Mouse (Mus musculus): ENCODE results near the gene Dtymk. TPM values are rescaled to one million over a fixed set of nuclear protein-coding genes. Genes with fewer than 3 reads are reported as not detected.

Gene Dtymk
- polyA plus RNA-seq, 1 experiment from 2014 or later, result 78.9 TPM

DNA sequence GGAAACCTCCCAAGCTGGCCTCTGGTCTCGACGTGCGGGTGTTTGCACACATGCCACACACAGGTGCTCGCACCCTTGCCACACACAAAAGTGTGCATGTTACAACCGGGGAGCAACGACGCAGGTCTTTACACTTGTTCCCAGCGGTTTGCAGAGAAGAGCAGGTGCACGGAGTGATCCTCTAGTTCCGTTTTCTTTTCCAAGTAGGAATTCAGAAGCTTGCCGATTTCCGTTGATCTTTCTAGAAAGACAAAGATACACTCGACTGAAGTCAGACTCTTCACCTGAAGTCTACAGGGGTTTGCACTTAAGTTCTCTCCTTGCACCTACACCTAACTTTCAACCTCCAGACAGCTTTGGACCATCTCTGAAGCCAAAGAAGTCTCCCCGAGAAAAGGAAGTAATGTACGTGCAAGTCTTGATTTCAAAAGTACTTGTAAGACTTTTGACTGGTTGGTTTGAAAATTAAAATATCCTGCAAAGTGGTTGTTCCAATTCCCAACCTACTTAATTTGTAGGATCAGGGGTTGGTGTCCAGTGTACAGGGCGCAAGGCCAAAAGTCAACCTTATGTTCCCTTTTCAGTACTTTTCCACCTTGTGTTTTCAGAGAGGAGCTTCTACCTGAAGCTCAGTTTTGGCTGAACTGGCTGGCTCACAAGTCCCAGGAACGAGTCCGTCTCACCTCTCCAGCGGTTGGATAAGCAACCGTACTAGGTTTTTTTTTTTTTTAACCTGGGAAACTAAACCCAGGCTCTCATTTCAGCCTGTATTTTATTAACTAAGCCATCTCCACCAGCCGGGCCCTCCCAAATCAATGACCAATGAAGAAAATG lies 847 bp downstream of the Dtymk start:
- Histone ChIP-seq H3K9ac (replicated peaks) (peak overlapping the region; percentile 69), H3K4me3 (ENCODE audit: low read depth, low read length) (peak overlapping the region; percentile 65), H3K9me3 (ENCODE audit: low read length) (no peaks in the 10 kb centered on the region), H3K4me1 (ENCODE audit: insufficient read depth) (peaks cover 36% of the 10 kb centered on the region), H3K27me3 (ENCODE audit: insufficient read depth, low read length) (no peaks in the 10 kb centered on the region), H3K36me3 (replicated peaks; ENCODE audit: insufficient read depth, low read length) (peaks cover 18% of the 10 kb centered on the region), H3K4me2 (ENCODE audit: low read depth, low read length) (peak overlapping the region; percentile 93), H3K27ac (ENCODE audit: low read depth) (peak overlapping the region; percentile 99)
- 58% methylated on average over 21 of the region's 21 CpGs for WGBS (ENCODE audit: insufficient replicate concordance)
- 0 out of 2 replicates have a peak, but pooled peaks have one; percentile 16 for TF ChIP-seq EP300 (IDR thresholded peaks at IDR 0.05; ENCODE audit: low read depth)
- no peak for TF ChIP-seq CTCF (IDR thresholded peaks at IDR 0.05; ENCODE audit: low read depth)
- ATAC-seq (no peak), DNase-seq (no peak)

DNA sequence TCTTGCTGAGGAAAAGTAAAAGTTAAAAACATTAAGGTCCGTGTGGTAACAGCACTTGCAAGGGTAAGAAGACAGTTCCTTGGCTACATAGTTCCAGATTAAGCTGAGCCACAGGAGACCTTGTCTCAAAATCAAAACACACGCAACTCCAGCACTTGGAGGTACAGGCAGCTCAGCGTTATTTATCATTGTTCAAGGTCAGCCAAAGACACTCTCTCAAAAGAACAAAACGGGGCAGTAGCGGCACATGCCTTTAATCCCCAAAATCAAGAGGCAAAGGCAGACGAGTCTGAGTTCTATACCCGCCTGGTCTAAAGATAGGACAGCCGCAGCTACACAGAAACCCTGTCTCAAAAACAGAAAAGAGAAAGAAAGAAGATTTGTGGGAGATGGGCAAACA lies 5.8 kb downstream of the Dtymk start:
- no peak overlapping the region for H3K4me2 ChIP-seq (ENCODE audit: low read depth, low read length)
- no peak for TF ChIP-seq EP300 (IDR thresholded peaks at IDR 0.05; ENCODE audit: low read depth)
- TF ChIP-seq CTCF (IDR thresholded peaks at IDR 0.05; ENCODE audit: low read depth), result no peak
- H3K27me3 ChIP-seq (ENCODE audit: insufficient read depth, low read length), result no peaks in the 10 kb centered on the region
- H3K9ac ChIP-seq (replicated peaks), result no peak overlapping the region
- no peak overlapping the region for H3K27ac ChIP-seq (ENCODE audit: low read depth)
- peaks cover 2% of the 10 kb centered on the region for H3K4me1 ChIP-seq (ENCODE audit: insufficient read depth)
- 80% methylated on average over 8 of the region's 8 CpGs for WGBS (ENCODE audit: insufficient replicate concordance)
- H3K4me3 ChIP-seq (ENCODE audit: low read depth, low read length), result no peak overlapping the region
- DNase-seq, result no peak
- H3K36me3 ChIP-seq (replicated peaks; ENCODE audit: insufficient read depth, low read length), result peaks cover 47% of the 10 kb centered on the region
- no peaks in the 10 kb centered on the region for H3K9me3 ChIP-seq (ENCODE audit: low read length)
- no peak for ATAC-seq

DNA sequence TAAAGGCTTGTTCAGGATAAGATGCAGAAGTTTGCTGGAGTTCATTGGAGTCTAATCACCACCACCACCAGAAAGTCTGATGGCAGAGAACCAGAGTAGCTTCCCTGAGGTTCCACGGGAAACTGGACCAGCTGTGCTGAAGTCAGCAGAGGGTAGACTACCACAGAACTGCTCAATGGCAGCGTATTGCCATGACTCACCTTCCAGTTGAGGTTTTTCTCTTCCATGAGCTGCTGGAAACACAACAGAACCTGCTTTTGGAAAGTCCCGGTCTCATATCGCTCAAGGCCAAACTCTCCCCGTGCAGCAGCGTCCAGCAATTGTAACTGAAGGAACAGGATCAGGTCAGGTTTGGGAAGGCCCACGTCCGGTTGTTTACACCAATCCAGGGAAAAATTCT lies 7.2 kb downstream of the Dtymk start:
- Histone ChIP-seq H3K4me2 (ENCODE audit: low read depth, low read length) (no peak overlapping the region), H3K9me3 (ENCODE audit: low read length) (no peaks in the 10 kb centered on the region), H3K4me3 (ENCODE audit: low read depth, low read length) (no peak overlapping the region), H3K36me3 (replicated peaks; ENCODE audit: insufficient read depth, low read length) (peaks cover 57% of the 10 kb centered on the region), H3K27me3 (ENCODE audit: insufficient read depth, low read length) (no peaks in the 10 kb centered on the region), H3K27ac (ENCODE audit: low read depth) (no peak overlapping the region), H3K4me1 (ENCODE audit: insufficient read depth) (no peaks in the 10 kb centered on the region), H3K9ac (replicated peaks) (no peak overlapping the region)
- DNase-seq (no peak), ATAC-seq (no peak)
- WGBS (ENCODE audit: insufficient replicate concordance), result 94% methylated on average over 8 of the region's 8 CpGs
- TF ChIP-seq CTCF (IDR thresholded peaks at IDR 0.05; ENCODE audit: low read depth), result no peak
- TF ChIP-seq EP300 (IDR thresholded peaks at IDR 0.05; ENCODE audit: low read depth), result no peak

DNA sequence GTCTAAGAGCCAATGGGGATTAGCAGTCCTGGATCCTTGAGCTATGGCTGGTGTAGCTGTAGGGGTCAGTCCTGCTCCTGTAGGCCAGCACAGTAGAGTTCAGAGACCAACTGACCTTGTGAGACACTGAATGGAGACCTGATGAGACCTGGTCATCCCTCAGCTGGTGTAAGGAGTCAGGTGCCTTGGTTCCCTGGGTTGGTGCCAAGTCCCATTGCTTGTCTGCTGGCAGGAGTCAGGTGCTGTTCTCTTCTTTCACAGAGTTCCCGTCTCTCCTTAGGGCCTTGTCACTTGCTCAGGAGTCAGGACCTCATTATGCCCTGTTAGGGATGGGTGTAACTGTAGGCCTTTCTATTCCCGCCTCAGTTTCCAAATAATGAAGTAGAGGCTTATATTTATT lies 14.8 kb downstream of the Dtymk start:
- H3K9ac ChIP-seq (replicated peaks), result no peak overlapping the region
- no peaks in the 10 kb centered on the region for H3K4me1 ChIP-seq (ENCODE audit: insufficient read depth)
- H3K4me2 ChIP-seq (ENCODE audit: low read depth, low read length), result no peak overlapping the region
- ATAC-seq, result no peak
- 90% methylated on average over 2 of the region's 2 CpGs for WGBS (ENCODE audit: insufficient replicate concordance)
- no peaks in the 10 kb centered on the region for H3K9me3 ChIP-seq (ENCODE audit: low read length)
- H3K36me3 ChIP-seq (replicated peaks; ENCODE audit: insufficient read depth, low read length), result peaks cover 72% of the 10 kb centered on the region
- H3K27ac ChIP-seq (ENCODE audit: low read depth), result no peak overlapping the region
- no peak overlapping the region for H3K4me3 ChIP-seq (ENCODE audit: low read depth, low read length)
- no peak for DNase-seq
- TF ChIP-seq CTCF (IDR thresholded peaks at IDR 0.05; ENCODE audit: low read depth), result no peak
- no peak for TF ChIP-seq EP300 (IDR thresholded peaks at IDR 0.05; ENCODE audit: low read depth)
- H3K27me3 ChIP-seq (ENCODE audit: insufficient read depth, low read length), result no peaks in the 10 kb centered on the region

DNA sequence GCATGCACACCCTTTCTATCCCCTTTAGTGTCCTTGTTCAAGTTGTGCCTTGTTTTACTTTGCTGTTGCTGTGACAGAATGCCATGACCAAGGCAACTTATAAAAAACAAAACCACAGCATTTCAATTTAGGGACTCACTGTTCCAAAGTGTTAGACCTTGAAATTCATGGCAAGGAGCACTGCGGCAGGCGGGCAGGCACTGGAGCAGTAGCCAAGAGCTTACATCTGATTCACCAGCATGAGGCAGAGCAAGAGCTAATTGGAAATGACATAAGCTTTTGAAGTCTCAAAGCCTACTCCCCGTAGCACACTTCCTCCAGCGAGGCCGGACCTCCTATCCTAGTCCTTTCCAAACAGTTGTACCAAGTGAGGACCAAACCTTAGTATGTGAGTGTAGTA lies 25.0 kb downstream of the Dtymk start:
- ATAC-seq, result no peak
- no peak for TF ChIP-seq CTCF (IDR thresholded peaks at IDR 0.05; ENCODE audit: low read depth)
- no peak for TF ChIP-seq EP300 (IDR thresholded peaks at IDR 0.05; ENCODE audit: low read depth)
- 94% methylated on average over 5 of the region's 5 CpGs for WGBS (ENCODE audit: insufficient replicate concordance)

DNA sequence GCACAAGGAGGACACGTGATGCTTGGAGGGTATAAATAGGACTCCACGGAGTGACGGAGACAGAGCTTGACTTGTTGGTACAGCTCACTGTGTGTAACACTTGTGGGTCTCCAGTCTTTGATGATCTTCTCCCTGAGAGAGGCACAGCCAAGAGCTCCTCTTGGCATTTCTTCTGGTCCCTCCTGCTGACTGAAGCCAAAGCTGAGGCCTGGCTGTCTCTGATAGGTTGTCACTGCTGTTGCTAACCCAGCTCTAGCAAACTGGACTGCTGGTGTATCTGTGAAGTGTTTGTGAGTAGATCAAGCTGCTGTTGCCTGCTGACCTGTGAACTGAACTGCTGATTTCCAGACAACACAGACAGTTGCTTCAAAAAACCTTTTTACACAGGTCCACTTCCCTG lies 31.8 kb downstream of the Dtymk start:
- Histone ChIP-seq H3K27me3 (ENCODE audit: insufficient read depth, low read length) (no peaks in the 10 kb centered on the region), H3K9me3 (ENCODE audit: low read length) (no peaks in the 10 kb centered on the region), H3K4me1 (ENCODE audit: insufficient read depth) (no peaks in the 10 kb centered on the region; the same call in 1 of the 2 replicates), H3K4me3 (ENCODE audit: low read depth, low read length) (no peak overlapping the region), H3K9ac (replicated peaks) (no peak overlapping the region), H3K36me3 (replicated peaks; ENCODE audit: insufficient read depth, low read length) (peaks cover 29% of the 10 kb centered on the region), H3K4me2 (ENCODE audit: low read depth, low read length) (no peak overlapping the region), H3K27ac (ENCODE audit: low read depth) (no peak overlapping the region)
- no peak for TF ChIP-seq CTCF (IDR thresholded peaks at IDR 0.05; ENCODE audit: low read depth)
- TF ChIP-seq EP300 (IDR thresholded peaks at IDR 0.05; ENCODE audit: low read depth), result no peak
- WGBS (ENCODE audit: insufficient replicate concordance), result 95% methylated on average over 3 of the region's 3 CpGs
- ATAC-seq (no peak), DNase-seq (no peak)

More for the DNA sequence above, 25.0 kb downstream of the Dtymk start:
- Histone ChIP-seq H3K4me3 (ENCODE audit: low read depth, low read length) (no peak overlapping the region), H3K27ac (ENCODE audit: low read depth) (no peak overlapping the region), H3K4me1 (ENCODE audit: insufficient read depth) (no peaks in the 10 kb centered on the region), H3K4me2 (ENCODE audit: low read depth, low read length) (no peak overlapping the region), H3K36me3 (replicated peaks; ENCODE audit: insufficient read depth, low read length) (peaks cover 68% of the 10 kb centered on the region), H3K9me3 (ENCODE audit: low read length) (no peaks in the 10 kb centered on the region), H3K9ac (replicated peaks) (no peak overlapping the region), H3K27me3 (ENCODE audit: insufficient read depth, low read length) (no peaks in the 10 kb centered on the region)
- no peak for DNase-seq
